Mouse (Mus musculus) thymus, adult 2 months (tissue): ENCODE data around the gene Grik3.

Experiments
- CTCF ChIP-seq: fragments of 200-500 bp; IDR thresholded peaks from 2 replicates; pipeline ENCODE4 v1.5.1; 2012; ENCODE audit warnings: mild to moderate bottlenecking, control low read depth, low read length, moderate library complexity, borderline replicate concordance; ENCODE audit not compliant: control insufficient read depth, poor library complexity, insufficient read depth; ENCODE audit errors: extremely low read depth
- POLR2A ChIP-seq: fragments of 200-500 bp; IDR thresholded peaks from 2 replicates; pipeline ENCODE4 v1.6.1; 2012; ENCODE audit warnings: mild to moderate bottlenecking, low read length, control low read depth, moderate library complexity; ENCODE audit not compliant: control insufficient read depth, poor library complexity, insufficient read depth; ENCODE audit errors: extremely low read depth

- TF ChIP-seq CTCF (no peak), POLR2A (no peak)
Observed at GRCm38 (mm10) chr4:125726241-125726640, 235.7 kb downstream of the Grik3 start.
